Mouse (Mus musculus) ES-E14 (cell line): ENCODE results near the gene Hsf2bp.

Source experiments
- CHD2 ChIP-seq: IDR thresholded peaks from 2 replicates; pipeline ENCODE4 v1.6.1; 2014; ENCODE audit warnings: mild to moderate bottlenecking, low read depth, low read length, inconsistent platforms
- MAFK ChIP-seq: IDR thresholded peaks from 2 replicates; pipeline ENCODE4 v1.6.1; 2014; ENCODE audit warnings: mild to moderate bottlenecking, low read depth, low read length, inconsistent platforms; ENCODE audit not compliant: insufficient read depth
- ZC3H11A ChIP-seq: IDR thresholded peaks from 2 replicates; pipeline ENCODE4 v1.6.1; 2012; ENCODE audit warnings: low read depth, mild to moderate bottlenecking, inconsistent platforms, low read length, borderline replicate concordance
- ZNF384 ChIP-seq: IDR thresholded peaks from 2 replicates; pipeline ENCODE4 v1.6.1; 2012; ENCODE audit warnings: low read depth, low read length, inconsistent platforms

DNA sequence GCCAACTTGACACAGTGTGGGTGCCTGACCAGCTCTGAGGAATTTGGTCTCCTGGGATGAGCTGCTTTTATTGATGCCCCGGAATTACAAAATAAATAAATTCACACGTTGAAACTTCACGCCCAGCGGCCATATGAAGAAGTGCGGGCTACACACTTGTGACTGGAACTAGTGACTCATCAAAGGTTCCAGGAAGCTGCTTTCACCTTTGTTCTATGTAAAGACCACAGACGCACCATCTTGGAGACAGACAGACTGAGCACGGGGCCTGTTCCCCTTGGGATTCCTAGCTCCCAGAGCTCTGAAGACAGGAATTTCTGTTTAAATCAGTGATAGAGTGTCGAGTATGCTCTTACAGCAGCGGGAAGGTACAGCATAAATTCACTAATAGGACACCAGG lies 31.4 kb upstream of the Hsf2bp start:
- TF ChIP-seq ZC3H11A, result no peak
- no peak for TF ChIP-seq ZNF384
- TF ChIP-seq CHD2, result no peak
- TF ChIP-seq MAFK, result no peak
